Mouse (Mus musculus) adrenal gland (tissue): ENCODE measurements around the gene Cmklr1.

Source experiments
- intact Hi-C: fragments of 180-260 bp; cut with DNase I; formaldehyde crosslinking; loops from one replicate; pipeline ENCODE4 v1.15.1; 2025
- long read RNA-seq, 2 experiments: library from polyadenylated mRNA; unstranded; transcript quantifications; one replicate each; pipeline ENCODE4 v2.0.0; 2020; ENCODE audit warnings: borderline replicate concordance in 1 of 2; ENCODE audit not compliant: insufficient replicate concordance in 1 of 2

Gene Cmklr1
- long read RNA-seq, experiment 1, partial matches to known transcripts: 0 of 1 reads
- long read RNA-seq, experiment 1, other reads (novel, unspliced or antisense): 1 of 1 reads
- long read RNA-seq, experiment 2: 0 reads

GRCm38 (mm10) chr5:113650035-113650865 lies at the start of gene Cmklr1:
Gene Cmklr1, minus strand, starts transcription at chr5:113650426.
- intact Hi-C loops: no loop called here

DNA sequence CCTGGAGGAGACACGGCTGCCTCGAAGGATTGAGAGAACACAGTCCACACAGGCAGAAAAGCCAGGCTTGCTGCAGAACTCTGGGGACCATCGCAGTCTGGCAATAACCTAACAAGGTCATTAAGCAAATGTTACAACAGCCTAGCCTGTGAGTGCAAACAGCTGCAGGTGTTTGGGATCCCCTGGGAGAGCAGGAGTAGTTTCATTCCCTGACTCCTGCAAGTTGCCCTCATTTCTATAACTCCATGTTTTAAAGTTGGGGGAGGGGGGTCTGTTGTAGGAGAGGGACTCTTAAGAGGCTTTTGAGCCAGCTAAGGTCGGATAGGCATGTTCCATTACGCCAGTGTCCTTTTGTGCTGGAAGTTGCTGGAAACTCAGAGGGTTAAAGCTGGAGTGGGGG lies 44.2 kb upstream of the Cmklr1 start:
- intact Hi-C loops: no loop called here

DNA sequence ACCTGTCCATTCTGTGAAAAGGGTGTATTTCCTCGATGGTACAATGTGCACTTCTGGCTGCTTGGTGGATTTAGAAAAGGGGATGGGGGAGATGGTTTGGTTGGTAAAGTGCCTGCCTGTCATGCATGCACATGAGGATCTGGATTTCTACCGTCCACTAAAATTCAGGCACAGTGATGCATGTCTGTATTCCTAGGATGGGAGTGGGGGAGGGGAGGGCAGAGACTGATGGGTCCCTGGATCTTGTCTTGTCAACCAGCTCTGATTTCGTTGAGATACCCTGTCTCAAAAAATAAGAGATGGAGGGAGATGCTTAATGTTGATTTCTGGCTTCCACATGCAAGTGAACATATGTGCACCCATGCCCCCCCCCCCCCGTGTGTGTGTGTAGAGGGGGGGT lies 43.8 kb upstream of the Cmklr1 start:
- intact Hi-C loops: no loop called here

DNA sequence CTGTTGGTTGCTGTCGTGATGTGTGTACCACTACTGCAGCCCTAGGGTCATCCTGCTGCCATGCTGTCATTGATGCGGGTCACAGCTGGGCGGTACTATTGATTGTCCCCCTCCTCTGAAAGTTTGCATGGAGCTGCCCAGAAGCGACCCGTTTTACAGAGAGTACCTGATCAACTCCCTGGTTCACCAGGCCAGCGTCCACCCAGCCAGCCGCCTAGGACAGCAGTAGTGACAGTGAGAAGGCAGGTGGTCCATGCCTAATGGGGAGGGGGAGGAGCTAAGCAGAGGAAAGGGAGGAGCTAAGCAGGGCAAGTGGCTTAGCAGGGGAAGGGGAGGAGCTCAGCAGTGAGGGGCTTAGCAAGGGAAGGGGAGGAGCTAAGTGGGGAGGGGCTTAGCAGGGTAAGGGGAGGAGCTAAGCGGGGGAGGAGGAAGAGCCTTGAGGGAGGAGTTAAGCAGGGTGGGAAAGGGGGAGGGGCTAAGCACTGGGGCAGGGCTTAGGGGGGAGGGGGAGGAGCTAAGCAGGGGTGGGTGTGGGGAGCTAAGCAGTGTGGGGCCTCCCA lies 43.0 kb upstream of the Cmklr1 start:
- intact Hi-C loops: no loop called here

GRCm38 (mm10) chr5:113690866-113691265 lies 40.6 kb upstream of the Cmklr1 start:
- intact Hi-C loops: no loop called here

DNA sequence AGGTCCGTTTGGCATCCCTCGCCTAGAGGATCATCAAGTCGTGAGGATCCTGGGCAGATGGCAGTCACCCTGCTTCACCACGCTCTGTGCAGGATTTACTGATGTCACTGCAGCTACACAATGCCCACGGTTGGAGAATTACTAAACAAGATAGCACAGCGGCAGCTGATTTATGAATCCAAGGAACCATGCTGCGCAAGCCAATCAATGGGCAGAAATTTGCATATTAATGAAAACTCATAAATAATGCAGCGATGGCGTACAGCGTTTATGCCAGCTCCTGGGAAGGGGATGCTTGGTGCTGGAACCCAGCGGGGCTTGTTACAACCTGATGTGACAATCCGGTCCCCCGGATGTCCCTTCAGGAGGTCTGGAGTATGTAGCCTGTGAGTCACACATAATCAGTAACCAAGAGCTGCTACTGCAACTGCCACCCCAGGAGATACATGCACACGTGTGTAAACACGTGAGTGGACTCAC lies 39.9 kb upstream of the Cmklr1 start:
- intact Hi-C loops: no loop called here

DNA sequence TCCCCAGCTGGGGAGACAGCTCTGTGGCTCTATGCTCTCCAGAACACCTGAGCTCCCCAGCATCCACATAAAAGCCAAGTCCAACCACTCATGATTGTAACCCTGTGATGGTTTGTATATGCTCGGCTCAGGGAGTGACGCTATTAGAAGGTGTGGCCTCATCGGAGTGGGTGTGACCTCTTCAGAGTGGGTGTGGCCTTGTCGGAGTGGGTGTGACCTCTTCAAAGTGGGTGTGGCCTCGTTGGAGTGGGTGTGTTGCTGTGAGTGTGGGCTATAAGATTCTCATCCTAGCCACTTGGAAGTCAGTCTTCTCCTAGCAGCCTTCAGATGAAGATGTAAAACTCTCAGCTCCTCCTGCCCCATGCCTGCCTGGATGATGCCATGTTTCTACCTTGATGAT lies 37.3 kb upstream of the Cmklr1 start:
- intact Hi-C loops: no loop called here

DNA sequence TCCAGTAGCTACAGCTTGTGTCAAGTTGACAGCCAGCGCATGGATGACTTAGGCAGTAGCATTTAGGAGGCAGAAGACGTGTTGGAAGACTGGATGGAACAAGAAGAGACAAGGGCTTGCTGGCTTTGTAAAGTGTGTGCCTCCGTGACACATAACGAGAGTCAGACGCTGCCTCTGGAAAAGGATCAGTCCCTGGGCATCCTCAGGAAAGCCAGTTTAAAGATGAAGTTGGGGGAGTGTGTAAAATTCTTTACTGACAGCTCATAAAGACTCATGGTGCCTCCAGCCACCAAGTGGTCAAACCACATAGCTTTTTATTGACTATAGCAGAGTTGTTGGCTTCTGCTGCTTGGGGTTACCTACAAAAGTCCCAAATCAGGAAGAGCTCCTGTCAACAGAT lies 35.2 kb upstream of the Cmklr1 start:
- intact Hi-C loops: no loop called here

DNA sequence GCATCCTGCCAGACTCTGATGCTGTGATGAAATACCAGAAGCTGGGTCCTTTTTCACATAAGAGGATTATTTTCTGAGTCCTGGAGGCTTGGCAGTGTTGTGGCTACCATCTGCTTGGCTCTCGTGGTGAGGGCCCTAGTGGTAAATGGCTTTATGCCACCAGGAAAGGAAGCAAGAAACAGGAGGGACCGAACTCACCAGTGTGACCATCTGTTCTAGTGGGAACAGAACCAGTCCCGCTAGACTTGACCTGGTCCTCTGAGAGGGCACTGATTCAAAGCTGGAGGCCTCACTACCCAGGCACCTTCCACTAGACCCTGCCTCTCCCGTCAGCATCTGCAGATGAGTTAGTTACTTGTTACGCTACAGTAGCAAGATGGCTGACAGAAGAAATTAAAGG lies 33.0 kb upstream of the Cmklr1 start:
- intact Hi-C loops: no loop called here

DNA sequence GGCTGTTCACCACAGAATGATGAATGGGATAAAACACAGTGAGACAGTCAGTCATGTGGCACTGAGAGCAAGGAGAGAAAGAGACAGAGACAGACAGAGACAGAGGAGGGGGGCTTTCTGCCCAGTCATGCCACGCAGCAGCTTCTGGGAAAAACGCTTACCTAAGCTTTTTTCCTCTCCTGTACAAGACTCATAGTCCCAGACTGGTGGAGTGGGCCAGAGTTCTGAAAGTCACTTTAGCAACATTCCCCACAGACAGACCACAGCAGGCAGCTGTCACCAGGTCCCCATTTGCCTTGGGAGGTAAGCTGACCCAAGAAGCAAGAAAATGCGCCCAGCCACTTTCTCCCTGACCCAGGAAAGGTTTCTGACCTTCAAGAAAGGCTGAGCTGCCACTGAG lies 32.2 kb upstream of the Cmklr1 start:
- intact Hi-C loops: no loop called here

DNA sequence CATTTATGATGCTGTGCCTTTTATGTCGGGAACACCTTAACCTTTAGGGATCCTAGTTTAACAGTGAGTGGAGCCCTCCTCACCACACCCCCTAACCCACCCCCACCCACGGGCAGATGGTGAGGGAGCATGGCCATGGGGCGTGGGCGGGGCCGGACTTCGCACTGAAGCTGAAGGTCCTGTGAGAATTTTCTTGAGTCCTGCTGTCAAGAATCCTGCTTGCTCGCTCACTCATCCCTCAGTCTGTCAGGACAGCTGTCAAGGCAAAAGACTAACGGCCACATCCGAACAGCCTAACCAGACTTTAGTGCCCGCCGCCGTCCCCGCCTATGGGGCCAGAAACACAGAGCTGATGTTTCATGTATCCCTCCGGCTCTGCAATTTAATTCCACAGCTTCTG lies 31.0 kb upstream of the Cmklr1 start:
- intact Hi-C loops: no loop called here

GRCm38 (mm10) chr5:113679509-113679908 lies 29.3 kb upstream of the Cmklr1 start:
- intact Hi-C loops: no loop called here

GRCm38 (mm10) chr5:113678743-113679452 lies 28.7 kb upstream of the Cmklr1 start:
- intact Hi-C loops: no loop called here

GRCm38 (mm10) chr5:113677541-113677940 lies 27.3 kb upstream of the Cmklr1 start:
- intact Hi-C loops: no loop called here

DNA sequence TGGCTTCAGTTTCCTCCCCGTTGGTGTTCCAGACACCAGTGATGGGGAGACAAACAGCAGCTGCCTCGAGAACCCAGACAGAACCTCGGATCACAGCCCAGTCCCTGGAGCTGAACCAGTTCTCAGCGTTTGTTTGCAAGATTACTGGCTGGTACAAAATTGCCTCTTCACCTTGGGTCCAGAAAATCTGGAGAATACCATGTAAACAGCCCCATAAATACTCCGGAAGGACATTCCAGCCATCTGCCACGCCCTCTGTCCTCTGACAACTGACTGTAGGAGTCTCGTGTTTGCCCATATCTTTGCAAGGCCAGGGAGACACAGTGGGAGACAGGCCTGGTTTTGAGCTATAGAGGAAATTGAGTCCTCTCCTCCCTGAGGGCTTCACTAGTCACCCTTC lies 24.6 kb upstream of the Cmklr1 start:
- intact Hi-C loops: no loop called here

GRCm38 (mm10) chr5:113672456-113672855 lies 22.2 kb upstream of the Cmklr1 start:
- intact Hi-C loops: no loop called here

DNA sequence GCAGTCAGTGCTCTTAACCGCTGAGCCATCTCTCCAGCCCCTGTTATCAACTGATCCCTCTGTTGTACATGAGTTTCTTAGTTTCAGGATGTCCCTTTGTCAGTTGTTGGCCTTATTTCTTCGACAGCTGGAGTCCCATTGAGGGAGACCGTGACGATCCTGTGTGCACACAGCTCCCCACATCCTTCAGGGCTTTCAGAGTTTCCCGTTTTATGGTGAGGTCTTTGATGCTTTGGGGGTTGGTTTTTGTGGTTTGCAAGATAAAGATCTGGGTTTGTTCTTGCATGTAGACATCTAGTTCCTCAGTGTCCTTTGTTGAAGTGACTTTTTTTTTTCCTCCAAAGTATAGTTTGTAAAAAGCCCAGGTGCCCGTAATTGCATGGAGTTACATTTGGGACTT lies 20.4 kb upstream of the Cmklr1 start:
- intact Hi-C loops: no loop called here

GRCm38 (mm10) chr5:113670110-113670509 lies 19.9 kb upstream of the Cmklr1 start:
- intact Hi-C loops: no loop called here

- intact Hi-C loops: no loop called here
Measured at GRCm38 (mm10) chr5:113664629-113665195, 14.5 kb upstream of the Cmklr1 start.

DNA sequence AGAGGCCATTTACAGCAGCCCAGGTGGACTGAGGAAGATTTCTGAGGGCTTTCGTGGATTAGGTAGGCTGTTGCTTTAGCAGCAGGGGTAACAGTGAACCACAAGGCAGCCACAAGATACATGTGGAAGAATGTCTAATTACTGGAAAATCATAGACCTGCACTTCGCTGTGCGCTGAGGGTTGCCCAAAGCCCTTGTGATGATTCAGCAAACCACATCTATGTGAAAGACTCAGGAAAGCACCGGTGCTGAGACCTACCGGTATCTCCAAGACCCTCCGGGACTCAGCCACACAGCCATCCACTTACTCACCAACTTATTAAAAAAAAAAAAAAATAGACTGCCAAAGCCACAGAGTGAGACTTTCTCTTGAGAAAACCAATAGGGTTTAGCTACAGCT lies 13.9 kb upstream of the Cmklr1 start:
- intact Hi-C loops: no loop called here

- intact Hi-C loops: no loop called here
Measured at GRCm38 (mm10) chr5:113660872-113661271, 10.6 kb upstream of the Cmklr1 start.

- intact Hi-C loops: no loop called here
Measured at GRCm38 (mm10) chr5:113654821-113655220, 4.6 kb upstream of the Cmklr1 start.
